Mouse (Mus musculus): Measurements from ENCODE around the gene Plekhh1.

DNA sequence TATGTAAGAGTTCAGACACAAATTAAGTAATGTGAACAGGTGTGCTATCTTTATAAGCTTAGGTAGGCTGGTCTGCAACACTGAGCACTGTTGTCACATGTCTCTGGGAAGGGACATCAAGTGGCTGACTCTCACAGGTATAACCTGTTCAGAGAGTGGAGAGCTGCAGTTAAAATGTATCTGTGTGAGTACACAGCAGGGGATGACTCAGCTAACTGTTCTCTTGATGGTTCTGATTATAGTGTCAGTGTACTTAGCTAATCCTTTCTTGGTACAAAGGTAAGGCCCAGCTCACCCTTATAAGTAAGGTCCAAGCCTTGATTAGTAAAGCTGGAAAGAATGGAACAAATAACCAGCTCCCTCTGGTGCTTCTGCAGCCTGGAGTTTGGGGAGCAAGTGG is 12.5 kb downstream of the Plekhh1 start:
- TF ChIP-seq CTCF (IDR thresholded peaks at IDR 0.05; ENCODE audit: insufficient read depth, low read depth, low read length) (no peak), POLR2A (IDR thresholded peaks at IDR 0.05; ENCODE audit: insufficient read depth, low read depth, low read length) (no peak)
